Mouse (Mus musculus): ENCODE measurements around the gene Mta1.

GRCm38 (mm10) chr12:113103846-113104451 lies 5.9 kb downstream of the Mta1 start:
- no peak for TF ChIP-seq CEBPB (IDR thresholded peaks at IDR 0.05; ENCODE audit: low read depth)
- no peak for TF ChIP-seq CTCF (IDR thresholded peaks at IDR 0.05; ENCODE audit: control insufficient read depth, insufficient read depth, insufficient read length)
